Mouse (Mus musculus) MEL (cell line): ENCODE measurements at regions not wholly inside any gene's neighbourhood (a gene's known extent, or its start where the extent isn't known, plus 50 kb on each side); places are given as distances from the start of the nearest gene placed in this dataset.

Experiments used
- CTCF ChIP-seq, 3 experiments: IDR thresholded peaks in 2 of 3; conservative IDR thresholded peaks in 1 of 3; 2 replicates each; pipeline ENCODE4 v1.5.1; 2011 to 2012; ENCODE audit warnings: low read length in 3 of 3, low read depth in 2 of 3, mild to moderate bottlenecking in 2 of 3, improper control_type of control experiment in 1 of 3, inconsistent platforms in 1 of 3, mixed read lengths in 1 of 3, moderate library complexity in 1 of 3; ENCODE audit not compliant: control insufficient read depth in 1 of 3, insufficient read depth in 1 of 3, poor library complexity in 1 of 3, severe bottlenecking in 1 of 3
- E2F4 ChIP-seq: IDR thresholded peaks from 2 replicates; pipeline ENCODE4 v1.6.1; 2011; ENCODE audit warnings: low read depth, low read length, improper control_type of control experiment, borderline replicate concordance
- MXI1 ChIP-seq: IDR thresholded peaks from 2 replicates; pipeline ENCODE4 v1.6.1; 2011; ENCODE audit warnings: mild to moderate bottlenecking, low read depth, low read length, improper control_type of control experiment
- TCF12 ChIP-seq: IDR thresholded peaks from 2 replicates; pipeline ENCODE4 v1.6.1; 2014; ENCODE audit warnings: low read depth, mild to moderate bottlenecking, inconsistent platforms, low read length, improper control_type of control experiment, moderate library complexity
- USF1 ChIP-seq: IDR thresholded peaks from 2 replicates; pipeline ENCODE4 v1.6.1; 2014; ENCODE audit warnings: low read depth, mild to moderate bottlenecking, inconsistent platforms, low read length, improper control_type of control experiment, moderate library complexity

GRCm38 (mm10) chr4:9136657-9137056, 897.8 kb upstream of the Car8 start:
- TF ChIP-seq CTCF (IDR thresholded peaks at IDR 0.05 in 2 of 3, conservative IDR thresholded peaks at IDR 0.05 in 1 of 3; ENCODE audit: control insufficient read depth in 1 of 3, insufficient read depth in 1 of 3, low read depth in 2 of 3, low read length in 3 of 3, poor library complexity in 1 of 3, severe bottlenecking in 1 of 3) (no peak), MXI1 (no peak), TCF12 (no peak), USF1 (no peak), E2F4 (no peak)
